Mouse (Mus musculus) C2C12 (cell line): ENCODE results near the gene Akr1c19.

ENCODE experiments used
- CEBPB ChIP-seq: IDR thresholded peaks from one replicate; pipeline ENCODE4 v1.6.1; 2011; ENCODE audit warnings: low read depth, mild to moderate bottlenecking, control low read depth, moderate library complexity
- CTCF ChIP-seq: IDR thresholded peaks from one replicate; pipeline ENCODE4 v1.5.1; 2011; ENCODE audit not compliant: control insufficient read depth, insufficient read depth, insufficient read length
- MAX ChIP-seq: IDR thresholded peaks from one replicate; pipeline ENCODE4 v1.6.1; 2011; ENCODE audit warnings: mild to moderate bottlenecking, control low read depth
- MYOG ChIP-seq: IDR thresholded peaks from one replicate; pipeline ENCODE4 v1.6.1; 2011; ENCODE audit not compliant: control insufficient read depth, insufficient read length; ENCODE audit errors: extremely low read depth

GRCm38 (mm10) chr13:4244861-4245559 lies 16.5 kb downstream of the Akr1c19 start:
- TF ChIP-seq MYOG (no peak), MAX (no peak), CTCF (no peak), CEBPB (no peak)
